Mouse (Mus musculus): Measurements from ENCODE around the gene Catspere2.
"Not testable (repeated sequence)": the region's sequence is repeated elsewhere in the genome, so short reads cannot be mapped to it uniquely, and the experiment has no call there.

The Catspere2 gene

GRCm38 (mm10) chr1:177983024-177983450, at the start of gene Catspere2:
Gene Catspere2 (plus strand): TSS chr1:177983423.
- peak; percentile 96 to 97 for DNase-seq (ENCODE audit: low spot score in 2 of 2)

GRCm38 (mm10) chr1:177940422-177940977, 42.7 kb upstream of the Catspere2 start:
- DNase-seq (ENCODE audit: low spot score in 2 of 2), result not testable (repeated sequence)

- no peak for DNase-seq (ENCODE audit: low spot score in 2 of 2)
Measured at GRCm38 (mm10) chr1:177981276-177981675, 1.9 kb upstream of the Catspere2 start.

GRCm38 (mm10) chr1:177983582-177983981, 359 bp downstream of the Catspere2 start:
- peak in 1 of 2 experiments; percentile 18 for DNase-seq (ENCODE audit: low spot score in 2 of 2)

DNA sequence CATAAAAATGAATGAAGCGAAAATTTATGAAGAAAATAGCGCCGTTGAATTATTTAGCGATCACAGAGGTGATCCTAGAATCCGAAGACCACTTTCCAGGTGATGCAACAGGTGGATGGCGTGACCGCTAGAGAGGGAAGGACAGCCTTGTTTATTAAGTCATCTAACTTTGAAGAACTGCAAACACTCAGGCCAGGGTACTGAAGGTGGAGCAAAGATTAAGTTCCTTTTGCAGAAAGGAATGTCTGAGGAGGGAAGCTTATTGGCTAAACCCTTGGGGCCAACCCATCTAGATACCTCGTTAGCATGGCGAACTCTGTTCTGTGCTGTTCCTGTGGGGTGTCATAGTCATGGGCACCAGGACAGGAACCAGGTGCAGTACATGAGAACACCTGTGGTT, 983 bp downstream of the Catspere2 start:
- DNase-seq (ENCODE audit: low spot score in 2 of 2), result no peak

DNA sequence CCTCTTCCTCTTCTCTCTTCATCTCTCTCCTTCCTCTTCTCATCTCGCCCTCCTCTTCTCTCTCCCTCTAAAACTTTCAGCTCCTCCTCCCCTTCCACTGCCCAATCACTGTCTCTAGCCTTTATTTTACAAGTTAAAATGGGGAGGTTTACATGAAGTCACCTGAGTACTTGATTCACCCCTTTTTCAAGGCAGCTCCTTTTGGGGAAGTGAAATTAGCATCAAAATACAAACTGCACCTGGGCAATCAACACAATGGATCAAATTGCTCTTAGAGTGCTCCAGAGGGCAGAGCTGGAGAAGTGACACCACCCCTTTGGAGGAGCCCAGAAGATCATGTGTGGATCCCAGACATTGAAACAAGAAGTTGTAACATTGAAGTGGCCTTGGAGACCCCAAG, 4.3 kb downstream of the Catspere2 start:
- DNase-seq (ENCODE audit: low spot score in 2 of 2), result not testable (repeated sequence)

- not testable (repeated sequence) for DNase-seq (ENCODE audit: low spot score in 2 of 2)
Measured at GRCm38 (mm10) chr1:178072798-178073197, 89.6 kb downstream of the Catspere2 start.

- not testable (repeated sequence) for DNase-seq (ENCODE audit: low spot score in 2 of 2)
Measured at GRCm38 (mm10) chr1:178097865-178098264, 114.6 kb downstream of the Catspere2 start.

- DNase-seq (ENCODE audit: low spot score in 2 of 2), result not testable (repeated sequence)
Measured at GRCm38 (mm10) chr1:178108514-178108913, 125.3 kb downstream of the Catspere2 start.

DNA sequence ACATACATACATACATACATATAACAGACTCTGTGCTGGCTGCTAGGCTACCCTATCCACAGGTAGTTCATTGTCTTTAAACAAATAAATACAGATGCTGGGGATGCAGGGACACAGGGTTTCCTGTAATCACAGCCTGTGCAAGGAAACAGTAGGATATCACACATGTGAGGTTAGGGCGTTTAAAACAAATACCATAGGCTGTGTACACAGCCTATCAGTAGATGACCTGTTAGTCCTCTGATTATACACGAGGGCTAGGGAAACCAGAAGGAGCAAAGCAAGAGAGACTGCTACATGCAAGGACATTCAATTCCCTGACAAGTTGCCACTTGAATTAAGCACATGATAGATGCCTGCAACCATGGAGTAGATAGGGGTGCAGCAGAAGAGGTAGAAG, 139.0 kb downstream of the Catspere2 start:
- DNase-seq (ENCODE audit: low spot score in 2 of 2), result not testable (repeated sequence)

DNA sequence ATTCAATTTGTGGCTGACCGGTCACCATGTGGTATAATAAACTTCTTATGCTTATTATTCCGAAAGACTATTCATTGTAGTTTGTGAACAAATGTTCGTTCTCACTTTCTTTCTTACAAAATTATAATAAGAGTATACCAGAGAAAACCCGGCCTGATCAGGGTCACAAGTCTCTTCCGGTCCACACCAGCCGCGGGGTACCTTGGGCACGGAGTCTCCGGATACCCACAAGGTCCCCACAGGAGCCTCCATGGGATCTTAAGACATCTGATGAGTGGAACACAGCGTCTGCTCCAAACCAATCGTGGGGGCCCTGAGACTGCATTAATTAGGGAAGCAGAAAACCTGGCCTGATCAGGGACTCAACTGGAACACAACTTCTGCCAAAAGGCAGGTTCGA, 151.1 kb downstream of the Catspere2 start:
- DNase-seq (ENCODE audit: low spot score in 2 of 2), result no peak

DNA sequence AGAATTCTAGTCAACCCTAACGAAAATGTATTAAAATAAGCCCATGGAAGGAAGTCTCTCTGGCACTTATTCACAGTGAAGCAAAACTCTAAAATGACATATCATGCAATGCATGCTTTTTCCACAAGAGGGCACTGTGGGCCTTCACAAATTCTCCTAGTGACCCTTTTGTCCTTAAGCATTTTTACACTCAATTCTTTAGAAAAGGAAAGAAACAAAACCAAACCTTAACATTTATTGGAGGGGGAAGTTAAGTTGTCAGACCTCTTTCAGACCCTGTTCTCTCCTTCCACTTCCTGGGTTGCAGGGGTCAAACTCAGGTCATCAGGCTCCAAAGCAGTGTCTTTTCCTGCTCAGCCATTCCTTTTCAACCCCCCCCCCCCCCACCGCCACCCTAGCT, 163.3 kb downstream of the Catspere2 start:
- DNase-seq (ENCODE audit: low spot score in 2 of 2), result peak in 1 of 2 experiments; percentile 6

DNA sequence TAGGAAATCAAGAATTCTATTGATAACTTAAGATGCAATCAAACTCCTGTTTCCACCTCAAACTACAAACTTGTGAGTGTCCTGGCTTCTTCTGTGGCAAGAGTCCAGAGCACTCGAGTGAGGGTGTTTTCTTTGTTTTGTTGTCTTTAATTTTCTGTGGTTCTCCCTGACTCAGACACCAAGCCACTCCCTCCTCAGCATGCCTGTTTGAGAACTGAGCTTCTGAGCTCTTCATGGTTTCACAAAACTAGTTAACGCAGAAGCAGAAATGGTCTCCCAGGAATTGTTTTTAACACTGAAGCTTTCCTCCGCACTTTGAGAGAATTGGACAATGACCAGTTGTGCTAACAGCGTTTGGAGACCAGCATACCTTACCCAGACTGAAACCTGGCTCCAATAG, 163.7 kb downstream of the Catspere2 start:
- not testable (repeated sequence) for DNase-seq (ENCODE audit: low spot score in 2 of 2)

- DNase-seq (ENCODE audit: low spot score in 2 of 2), result no peak
Measured at GRCm38 (mm10) chr1:178182251-178182650, 199.0 kb downstream of the Catspere2 start.

DNA sequence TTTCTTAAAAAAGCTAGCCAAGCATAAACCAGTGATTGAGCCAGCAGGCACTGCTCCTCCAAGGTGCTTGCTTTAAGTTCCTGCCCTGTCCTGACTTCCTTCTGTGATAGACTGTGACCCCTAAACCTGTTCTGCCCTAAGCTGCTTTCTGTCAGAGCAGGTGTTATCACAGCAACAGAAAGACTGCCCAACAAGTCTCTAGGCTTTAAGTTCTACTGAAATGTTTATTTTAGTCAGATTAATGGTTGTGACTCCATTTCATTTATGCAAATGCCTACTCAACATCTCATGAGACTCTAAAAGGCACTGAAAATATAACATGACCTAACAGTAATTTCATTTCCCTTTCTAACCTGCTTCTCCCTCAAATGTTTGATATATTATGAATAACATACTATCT, 202.4 kb downstream of the Catspere2 start:
- DNase-seq (ENCODE audit: low spot score in 2 of 2), result no peak

DNA sequence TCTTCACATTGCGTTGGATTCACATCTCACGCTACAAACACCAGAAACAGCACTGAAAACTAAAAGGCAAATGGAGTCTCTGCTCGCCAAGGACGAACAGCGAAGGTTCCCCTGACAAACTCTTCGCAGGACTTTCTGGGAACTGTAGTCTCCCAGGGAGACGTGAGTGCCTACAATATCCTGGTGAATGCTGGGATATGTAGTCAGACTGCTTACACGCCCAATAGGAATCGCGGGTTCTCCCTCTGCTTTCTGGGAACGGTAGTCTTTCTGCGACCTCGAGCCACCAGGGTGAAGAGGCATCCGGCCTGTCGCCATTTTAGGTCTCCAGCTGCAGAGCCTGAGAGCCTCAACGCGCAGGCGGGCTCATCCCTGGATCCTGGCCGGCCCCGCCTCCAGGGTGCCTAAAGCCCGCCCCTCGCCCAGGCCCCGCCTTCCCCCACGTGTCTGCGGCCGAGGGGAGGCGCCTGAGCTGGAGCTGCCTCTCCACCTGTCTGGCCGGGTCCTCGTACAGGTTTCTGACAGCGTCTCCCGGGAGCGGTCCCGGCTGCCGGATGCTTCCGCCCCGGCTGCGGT, 204.1 kb downstream of the Catspere2 start, which contains the start of gene Desi2:
Gene Desi2, plus strand, starts transcription at position 202 of the 576 bp plus-strand sequence.
- DNase-seq (ENCODE audit: low spot score in 2 of 2), result peak; percentile 96 to 99

- DNase-seq (ENCODE audit: low spot score in 2 of 2), result not testable (repeated sequence)
Measured at GRCm38 (mm10) chr1:178187810-178188209, 204.6 kb downstream of the Catspere2 start.

DNA sequence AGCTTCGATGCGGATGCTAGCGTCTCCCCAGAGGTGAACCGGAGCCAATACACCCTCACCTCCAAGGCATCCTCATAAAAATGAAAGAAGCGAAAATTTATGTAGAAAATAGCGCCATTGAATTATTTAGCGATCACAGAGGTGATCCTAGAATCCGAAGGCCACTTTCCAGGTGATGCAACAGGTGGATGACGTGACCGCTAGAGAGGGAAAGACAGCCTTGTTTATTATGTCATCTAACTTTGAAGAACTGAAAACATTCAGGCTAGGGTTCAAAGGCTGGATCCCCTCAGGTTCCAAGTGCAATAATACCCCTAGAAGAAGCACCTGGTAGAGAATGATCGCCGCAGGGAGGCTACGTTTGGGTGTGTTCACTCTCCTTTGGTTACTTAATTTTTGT, 205.2 kb downstream of the Catspere2 start:
- DNase-seq (ENCODE audit: low spot score in 2 of 2), result no peak

- DNase-seq (ENCODE audit: low spot score in 2 of 2), result no peak
Measured at GRCm38 (mm10) chr1:178205701-178206325, 222.6 kb downstream of the Catspere2 start.

DNA sequence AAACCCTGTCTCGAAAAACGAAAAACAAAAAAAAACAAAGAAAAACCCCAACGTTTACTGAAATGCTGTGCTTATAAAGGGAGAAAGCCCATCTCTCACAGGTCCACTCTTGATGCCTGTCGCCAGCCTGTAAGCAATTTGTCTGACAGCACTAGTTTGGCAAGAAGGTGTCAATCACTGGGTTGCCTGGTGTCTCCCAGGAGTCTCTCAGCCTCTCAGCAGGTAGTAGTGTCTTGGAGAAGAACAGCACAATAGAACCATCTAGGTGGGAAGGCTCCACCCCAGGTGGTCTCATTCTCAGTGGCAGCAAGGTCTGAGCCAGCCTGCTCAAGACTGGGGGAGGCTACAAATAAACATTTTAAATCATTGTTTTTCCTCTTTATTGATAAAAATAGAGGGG, 224.6 kb downstream of the Catspere2 start:
- DNase-seq (ENCODE audit: low spot score in 2 of 2), result not testable (repeated sequence)

DNA sequence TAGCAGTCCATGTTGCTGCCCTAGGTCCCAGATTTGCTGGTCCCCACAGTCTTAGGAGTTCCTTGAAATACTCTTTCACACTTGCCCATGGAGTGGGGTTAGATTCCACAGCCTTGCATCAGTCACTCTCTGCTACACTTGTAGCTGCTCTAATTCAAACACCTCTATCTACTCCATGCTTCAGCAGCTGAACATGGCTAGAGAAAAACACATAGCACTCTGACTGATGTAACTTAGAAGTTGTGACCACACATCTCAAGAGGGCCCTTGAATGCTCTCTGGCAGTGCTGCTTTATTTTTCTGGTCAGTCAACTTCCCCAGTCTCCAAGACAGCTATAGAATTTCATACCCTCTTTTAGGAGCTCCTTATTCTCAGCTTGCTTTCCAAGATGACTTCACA, 226.7 kb downstream of the Catspere2 start:
- DNase-seq (ENCODE audit: low spot score in 2 of 2), result no peak

DNA sequence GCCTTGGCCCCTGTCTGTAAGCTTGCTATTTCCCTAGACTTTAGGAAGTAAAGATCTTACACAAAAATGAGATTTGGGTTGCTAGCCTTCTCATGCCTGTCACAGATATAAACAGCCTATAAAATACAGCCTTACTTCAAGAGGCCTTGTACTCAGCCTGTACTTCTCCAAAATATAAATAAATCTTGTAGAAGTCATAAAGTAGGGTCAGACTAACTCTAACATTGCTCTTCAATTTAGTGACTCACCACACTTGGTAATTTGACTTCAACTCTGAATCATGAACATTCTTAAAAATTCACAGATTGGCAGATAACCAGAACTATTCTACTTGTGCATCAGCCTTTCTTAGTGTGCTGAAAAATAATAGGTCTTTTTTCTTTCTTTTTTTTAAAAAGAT, 233.9 kb downstream of the Catspere2 start:
- DNase-seq (ENCODE audit: low spot score in 2 of 2), result no peak

GRCm38 (mm10) chr1:178218305-178218704, 235.1 kb downstream of the Catspere2 start:
- no peak for DNase-seq (ENCODE audit: low spot score in 2 of 2)
